Mouse (Mus musculus): ENCODE measurements around the gene Saa1.
A peak's percentile ranks its signal among the peaks of the same experiment; 100 is the strongest.
"Not testable (repeated sequence)": the region's sequence is repeated elsewhere in the genome, so short reads cannot be mapped to it uniquely, and the experiment has no call there.

Saa1 gene

DNA sequence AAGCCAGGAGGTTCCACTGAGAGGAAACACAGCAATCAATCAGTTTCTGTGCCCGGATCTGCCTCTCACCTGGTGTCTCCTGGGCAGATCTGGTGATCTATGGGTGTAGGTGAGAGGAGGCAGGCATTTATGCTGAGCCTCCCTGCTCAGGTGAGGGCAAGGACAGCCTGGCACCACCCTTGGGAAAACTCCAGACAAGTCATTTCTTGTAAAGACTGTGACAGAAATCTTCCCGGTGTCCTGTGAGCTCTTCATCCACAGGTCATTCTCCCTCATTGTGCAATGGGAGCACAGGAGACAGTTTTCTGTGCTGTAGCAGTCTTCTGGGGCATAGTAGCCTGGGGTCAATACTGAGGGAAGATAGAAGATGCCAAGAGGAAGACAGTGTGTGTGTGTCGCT lies at the start of gene Saa1:
TSS of gene Saa1 (minus strand) at position 101 of the 400 bp plus-strand sequence.
- DNase-seq (ENCODE audit: inconsistent ontology term): not testable (repeated sequence)

DNA sequence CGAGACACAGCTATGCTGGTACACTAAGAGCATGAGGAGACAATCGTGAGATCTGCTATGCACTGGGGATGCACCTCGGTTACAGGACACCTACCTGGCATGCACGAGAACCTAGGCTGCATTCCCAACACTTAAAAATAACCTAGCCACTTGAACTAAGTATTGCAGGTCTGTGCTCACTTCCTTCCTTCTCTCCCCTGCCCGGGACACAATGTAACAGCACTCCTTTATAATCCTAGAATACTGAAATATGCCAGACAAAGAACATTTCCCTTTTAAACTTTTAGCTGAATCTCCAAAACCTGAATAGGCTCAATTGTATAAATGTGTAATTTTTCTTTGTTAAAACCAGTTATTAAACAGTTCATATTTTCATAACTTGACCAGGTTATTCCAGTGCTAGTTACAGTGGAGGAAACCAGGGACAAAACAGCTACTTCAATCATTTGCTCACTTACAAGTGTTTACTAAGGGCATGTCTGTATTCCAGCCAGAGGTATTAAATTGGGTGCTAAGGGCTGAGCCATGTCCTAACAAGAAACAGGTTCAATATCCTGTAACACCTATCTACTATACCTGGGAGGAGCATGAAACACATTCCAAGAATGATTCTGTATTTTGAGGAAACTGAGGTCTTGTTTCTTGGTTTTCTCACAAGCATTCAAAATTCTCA lies 46.5 kb upstream of the Saa1 start:
- no peak for DNase-seq (ENCODE audit: inconsistent ontology term)

DNA sequence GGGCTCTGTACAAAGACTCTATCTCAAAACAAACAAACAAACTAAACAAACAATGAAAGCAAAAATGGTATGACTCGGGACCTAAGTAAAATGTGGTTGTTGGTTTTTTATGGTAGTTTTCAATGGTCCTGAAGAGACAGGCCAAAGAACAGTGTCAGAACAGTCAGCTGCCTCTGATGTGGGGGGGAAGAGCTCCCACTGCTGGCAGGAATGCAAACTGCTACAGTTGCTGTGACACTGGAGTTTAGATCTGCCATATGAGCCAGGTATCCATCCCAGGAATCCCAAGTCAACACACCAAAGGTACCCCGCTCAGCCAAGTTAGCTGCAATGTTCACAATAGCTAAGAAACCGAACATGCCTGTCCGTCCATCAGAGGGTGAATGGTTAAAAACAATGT lies 27.9 kb upstream of the Saa1 start:
- peak; percentile 66 for DNase-seq (ENCODE audit: inconsistent ontology term)

DNA sequence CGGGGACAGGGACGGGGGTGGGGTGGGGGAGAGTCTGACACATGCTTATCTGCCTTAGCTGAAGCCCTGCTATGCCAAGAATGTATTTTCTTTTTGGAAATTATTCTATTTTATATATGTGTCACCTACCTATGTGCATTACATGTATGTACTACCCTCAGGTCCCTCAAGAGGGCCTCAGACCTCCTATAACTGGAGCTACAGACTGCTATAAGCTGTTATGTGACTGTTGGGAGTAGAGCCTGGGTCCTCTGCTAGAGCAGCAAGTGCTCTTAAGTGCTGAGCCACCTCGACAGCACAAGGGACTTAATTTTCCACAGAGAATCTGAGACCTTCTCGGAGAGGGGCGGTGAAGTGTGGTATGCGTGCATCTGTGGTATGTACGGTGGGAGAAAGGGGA lies 25.7 kb upstream of the Saa1 start:
- no peak for DNase-seq (ENCODE audit: inconsistent ontology term)

DNA sequence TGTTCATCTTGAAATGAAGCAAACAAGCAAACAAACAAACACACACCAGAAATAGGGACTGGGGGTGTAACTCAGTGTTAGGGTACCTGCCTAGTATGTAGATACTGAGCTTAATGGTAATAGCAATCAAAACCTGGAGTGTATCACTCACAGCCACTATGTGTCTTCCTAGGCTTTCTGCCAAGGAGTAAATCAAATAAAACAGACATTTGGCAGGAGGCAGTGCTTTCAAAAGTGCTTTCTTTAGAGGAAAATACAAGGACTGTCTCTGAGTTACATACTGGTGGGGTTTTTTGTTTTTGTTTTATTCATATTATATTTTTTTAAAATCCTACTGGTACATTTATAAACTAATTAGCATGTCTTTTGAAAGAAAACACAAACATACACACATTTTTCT lies 24.6 kb upstream of the Saa1 start:
- no peak for DNase-seq (ENCODE audit: inconsistent ontology term)

DNA sequence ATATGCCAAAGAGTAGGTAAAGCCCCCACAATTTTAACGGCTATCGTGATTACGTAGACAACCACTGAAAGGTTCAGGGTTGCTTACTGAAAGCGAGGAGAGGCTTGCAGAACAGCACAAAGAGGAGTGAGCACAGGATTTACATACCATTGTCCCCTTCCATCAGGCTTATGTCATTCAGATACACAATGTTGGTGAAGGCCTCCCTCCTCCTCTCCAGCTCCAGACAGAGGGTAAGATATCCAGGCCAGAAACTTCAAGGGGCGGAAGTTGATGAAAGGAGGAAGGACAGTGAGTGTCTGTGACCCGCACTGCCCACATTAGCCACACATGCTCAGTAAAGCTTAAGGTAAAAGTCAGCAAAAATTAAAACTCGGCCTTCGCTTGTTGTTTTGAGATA lies 21.9 kb upstream of the Saa1 start:
- DNase-seq (ENCODE audit: inconsistent ontology term): no peak

DNA sequence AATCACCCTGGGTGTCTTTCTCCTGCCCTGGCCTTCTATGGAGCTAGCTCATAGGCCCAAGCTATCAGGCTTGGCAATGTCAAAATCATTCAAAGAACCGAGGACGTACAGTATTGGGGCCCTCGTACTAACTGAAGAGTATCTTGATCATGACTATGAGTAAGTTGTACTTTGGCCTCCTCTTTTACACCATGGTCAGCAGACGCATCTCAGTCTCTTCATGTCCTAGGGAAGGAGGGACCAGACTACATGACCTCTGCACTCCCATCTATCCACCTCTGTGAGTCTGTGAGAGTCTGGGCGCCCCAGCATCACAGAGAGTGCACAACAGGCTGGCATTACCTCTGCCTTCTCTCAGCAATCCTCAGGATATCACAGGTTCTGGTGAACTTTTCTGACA lies 19.8 kb upstream of the Saa1 start:
- DNase-seq (ENCODE audit: inconsistent ontology term): no peak

DNA sequence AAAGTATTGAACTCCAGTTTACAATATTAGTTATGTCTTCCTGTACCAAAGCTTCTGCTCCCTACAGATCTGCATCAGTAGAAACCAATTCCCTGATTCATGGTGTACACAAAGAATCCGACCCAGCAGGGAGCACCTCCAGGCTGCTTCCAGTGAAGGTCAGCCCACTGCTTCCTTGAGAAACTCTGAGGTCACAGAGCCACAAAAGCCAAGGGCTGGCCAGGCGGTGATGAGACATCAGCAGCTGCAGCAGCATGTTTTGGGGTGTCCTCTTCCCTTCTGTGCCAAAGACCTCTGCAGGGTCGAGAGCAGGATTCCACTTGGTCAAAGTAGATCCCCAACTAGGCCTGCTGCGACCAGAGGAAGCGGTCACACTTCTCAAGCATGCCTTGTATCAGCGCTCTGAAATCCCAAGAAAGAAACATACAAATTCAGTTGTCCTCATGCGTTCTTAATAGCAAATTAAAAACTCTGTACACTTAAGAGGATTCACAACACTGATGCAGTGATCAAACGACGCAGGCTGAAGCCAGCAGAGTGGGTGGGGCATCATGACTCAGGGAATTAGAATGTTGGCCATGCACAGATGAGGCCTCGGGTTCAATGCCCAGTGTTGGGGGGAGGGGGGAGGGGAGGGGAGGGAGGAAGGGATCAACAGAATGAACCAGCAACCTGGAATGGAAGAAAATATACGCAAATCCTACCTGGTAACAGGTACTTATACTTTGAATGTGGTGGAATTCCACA lies 18.4 kb upstream of the Saa1 start:
- DNase-seq (ENCODE audit: inconsistent ontology term): peak; percentile 70

DNA sequence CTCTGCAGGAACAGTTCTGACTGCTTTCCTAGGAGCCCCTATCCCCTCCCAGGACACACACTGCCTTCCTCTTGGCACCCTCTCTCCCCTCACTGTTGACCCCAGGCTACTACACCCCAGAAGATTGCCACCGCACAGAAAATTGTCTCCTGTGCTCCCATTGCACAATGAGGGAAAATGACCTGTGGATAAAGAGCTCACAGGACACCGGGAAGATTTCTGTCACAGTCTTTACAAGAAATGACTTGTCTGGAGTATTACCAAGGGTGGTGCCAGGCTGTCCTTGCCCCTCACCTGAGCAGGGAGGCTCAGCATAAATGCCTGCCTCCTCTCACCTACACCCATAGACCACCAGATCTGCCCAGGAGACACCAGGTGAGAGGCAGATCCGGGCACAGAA lies 8.7 kb upstream of the Saa1 start, which contains the start of gene Saa2:
TSS of gene Saa2 (plus strand) at position 301 of the 400 bp plus-strand sequence.
- no peak for DNase-seq (ENCODE audit: inconsistent ontology term)

DNA sequence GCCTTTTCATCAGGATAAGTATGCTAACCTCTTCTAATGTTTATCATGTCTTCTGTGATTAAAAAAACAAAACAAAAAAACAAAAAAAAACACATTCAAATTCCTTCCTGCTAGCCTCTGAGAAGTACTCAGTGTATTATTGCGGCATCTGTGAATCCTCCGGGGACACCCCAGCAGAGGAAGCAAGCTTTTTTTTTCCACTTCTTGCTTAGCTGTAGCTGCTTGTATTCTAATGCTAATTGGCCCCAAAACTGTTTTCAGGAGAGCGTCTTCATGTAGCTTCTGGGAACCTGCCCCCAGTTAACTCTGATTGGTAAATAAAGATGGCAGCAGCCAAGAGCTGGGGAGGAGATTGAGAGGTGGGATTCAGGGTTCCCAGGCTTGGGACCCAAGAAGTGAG lies 5.7 kb upstream of the Saa1 start:
- DNase-seq (ENCODE audit: inconsistent ontology term): no peak

DNA sequence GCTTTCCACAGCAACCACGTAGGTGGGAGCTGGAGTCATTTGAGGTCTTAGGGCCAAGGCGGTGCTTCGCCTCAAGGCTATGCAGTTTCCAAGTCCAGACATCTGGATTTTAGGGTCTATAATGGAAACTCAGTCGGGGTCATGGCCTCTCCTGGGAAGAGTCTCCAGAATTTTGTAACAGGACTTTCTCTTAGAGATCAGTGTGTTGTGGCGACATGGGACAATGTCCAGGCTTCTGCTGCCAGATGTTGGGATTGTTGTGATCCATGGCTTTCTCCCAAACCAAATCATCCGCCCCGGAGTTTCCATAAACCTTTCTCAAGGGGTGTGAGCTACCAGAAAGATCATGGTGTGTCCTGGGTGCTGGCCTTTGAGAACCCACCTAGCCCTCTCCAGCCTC lies 3.6 kb upstream of the Saa1 start:
- DNase-seq (ENCODE audit: inconsistent ontology term): no peak

DNA sequence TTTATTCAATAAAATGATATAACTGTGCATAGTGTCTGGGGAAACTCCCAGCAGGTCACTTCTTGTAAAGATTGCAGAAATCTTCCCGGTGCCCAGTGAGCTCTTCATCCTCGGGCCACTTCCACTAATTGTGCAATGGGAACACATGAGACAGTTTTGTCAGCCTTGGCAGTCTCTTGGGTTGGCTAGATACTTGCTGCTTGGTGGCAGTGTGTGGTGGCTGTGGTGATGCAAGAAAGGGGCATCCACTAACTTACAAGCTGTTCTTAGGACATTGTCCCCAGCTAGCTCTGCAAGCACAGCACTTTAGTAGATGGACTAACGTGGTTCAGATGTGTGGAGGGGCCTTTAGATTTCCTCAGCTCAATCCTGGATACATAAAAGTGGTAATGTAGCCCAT lies 3.0 kb upstream of the Saa1 start:
- DNase-seq (ENCODE audit: inconsistent ontology term): no peak

DNA sequence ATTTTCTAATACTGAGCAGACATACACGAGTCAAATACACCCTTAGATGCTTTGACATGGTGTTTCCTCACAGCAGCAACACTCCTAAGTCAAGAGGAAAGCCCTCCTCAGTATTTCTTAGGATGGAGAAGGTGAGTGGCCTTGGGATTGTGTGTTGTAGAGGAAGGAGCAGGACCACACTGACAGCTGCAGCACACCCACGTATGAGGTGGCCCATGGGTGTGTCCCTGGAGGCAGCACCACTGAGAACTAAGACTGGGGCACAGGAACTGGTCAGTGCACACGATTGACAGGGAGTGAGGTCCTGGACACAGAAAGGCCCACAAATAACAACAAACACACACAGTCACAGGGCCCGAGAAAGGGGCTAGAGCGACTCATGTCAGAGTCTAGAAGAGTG lies 2.7 kb downstream of the Saa1 start:
- DNase-seq (ENCODE audit: inconsistent ontology term): not testable (repeated sequence)

DNA sequence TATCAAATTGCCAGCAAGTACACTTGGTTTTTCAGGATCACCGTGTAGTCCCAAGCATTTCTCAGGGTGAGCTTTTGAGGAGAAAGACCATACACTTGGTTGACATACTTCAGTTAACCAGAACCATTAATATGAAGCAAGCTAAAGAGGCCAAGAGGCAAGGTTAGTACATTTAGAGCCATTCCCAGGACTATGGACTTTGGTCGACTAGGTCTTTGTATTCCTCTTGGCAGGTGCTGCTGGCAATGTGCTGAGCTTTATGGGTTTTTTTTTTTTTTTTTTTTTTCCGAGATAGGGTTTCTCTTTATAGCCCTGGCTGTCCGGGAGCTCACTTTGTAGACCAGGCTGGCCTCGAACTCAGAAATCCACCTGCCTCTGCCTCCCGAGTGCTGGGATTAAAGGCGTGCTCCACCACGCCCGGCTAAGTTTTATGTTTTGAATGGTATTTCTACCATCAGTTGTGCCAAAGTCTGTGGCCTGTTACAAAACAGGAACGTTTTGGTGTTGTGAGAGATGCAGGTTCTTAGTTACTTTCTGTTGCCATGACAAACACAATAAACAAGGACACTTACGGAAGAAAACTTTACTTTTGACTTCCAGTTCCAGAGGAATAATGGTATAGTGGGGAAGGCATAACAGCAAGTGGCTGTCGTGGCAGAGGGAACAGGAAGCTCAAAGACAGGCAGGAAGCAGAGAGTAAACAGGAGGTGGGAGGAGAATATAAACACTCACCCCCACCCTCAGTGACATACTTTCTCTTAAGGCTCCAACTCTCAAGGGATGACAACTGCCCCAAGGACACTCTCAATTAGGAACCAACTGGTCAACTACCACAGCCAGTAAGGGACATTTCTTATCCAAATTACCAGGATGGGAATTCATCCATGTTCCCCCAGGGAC lies 4.0 kb downstream of the Saa1 start:
- no peak for DNase-seq (ENCODE audit: inconsistent ontology term)

DNA sequence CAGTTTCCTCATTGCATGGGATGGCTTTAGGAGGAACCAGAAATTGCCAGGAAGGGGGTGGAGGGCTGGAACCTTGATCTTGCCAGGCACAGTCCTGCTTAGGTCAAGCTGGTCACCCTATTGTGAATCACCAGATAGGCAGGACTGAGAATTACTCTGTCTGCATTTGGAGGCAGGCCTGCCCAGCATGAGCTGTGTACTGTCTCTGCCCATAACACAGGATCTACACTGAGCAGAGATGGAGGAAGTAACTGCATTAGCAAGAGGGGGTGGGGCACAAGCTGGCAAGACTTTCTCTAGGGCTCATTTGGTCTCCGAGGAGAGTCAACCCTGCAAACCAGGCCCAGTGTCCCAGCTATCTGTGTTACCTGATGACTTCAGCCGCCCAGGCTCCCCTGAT lies 7.8 kb downstream of the Saa1 start:
- no peak for DNase-seq (ENCODE audit: inconsistent ontology term)

DNA sequence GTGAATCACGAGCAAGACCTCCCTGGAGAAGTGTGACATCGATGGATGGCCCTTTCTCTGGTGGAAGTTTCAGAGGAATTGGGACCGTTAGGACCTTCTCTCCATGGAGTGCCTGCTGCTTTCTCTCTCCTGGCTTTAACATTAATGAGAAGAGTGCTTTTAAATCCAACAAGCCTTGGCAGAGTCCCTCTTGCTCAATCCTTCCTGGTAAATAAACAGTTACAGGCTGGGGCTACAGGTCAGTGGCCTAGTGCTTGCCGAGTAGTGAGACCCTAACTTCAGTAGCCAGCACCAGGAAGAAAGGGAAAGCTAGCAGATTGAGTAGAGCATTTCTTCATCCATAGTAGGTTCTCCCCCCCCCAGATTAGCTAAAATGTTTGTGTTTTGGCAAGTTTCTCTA lies 10.3 kb downstream of the Saa1 start, which contains the start of gene Saa4:
TSS of gene Saa4 (minus strand) at position 146 of the 400 bp plus-strand sequence.
- no peak for DNase-seq (ENCODE audit: inconsistent ontology term)

DNA sequence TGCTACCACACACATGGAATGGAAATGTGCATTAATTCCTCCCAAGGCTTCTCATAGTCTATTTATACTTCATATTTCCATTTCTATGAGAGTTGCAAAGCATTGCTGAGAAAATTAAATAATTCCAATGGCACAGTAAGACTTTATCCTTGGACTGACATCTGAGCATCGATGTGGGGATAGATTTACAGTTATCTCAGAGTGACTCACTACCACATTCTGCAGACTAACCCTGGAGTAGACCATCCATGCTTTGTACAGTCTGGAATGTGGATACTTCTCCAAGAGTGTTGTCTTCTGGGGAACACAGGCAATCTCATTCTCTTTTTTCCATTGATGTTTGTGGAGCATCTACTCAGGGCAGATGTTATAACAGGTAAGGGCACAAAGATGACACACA lies 15.2 kb downstream of the Saa1 start:
- peak; percentile 25 for DNase-seq (ENCODE audit: inconsistent ontology term)

DNA sequence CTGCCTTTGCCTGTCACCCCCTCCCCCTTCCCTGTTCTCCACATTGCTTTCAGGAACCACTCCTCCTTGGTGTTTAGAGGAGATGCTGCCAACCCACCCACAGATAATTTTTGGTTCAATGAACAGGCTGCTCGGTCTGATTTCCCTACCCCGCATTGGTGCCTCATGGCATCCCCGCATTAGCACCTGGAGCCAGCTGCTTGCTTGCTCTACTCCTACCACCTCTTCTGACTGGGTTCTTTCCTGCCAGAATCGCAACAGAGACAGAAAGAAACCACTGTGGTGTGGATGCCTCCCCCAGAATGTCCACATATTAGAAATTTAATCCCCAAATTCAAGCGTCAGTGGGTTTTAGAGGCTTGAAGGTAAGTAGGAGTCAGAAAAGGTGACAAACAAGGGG lies 18.4 kb downstream of the Saa1 start:
- DNase-seq (ENCODE audit: inconsistent ontology term): no peak

DNA sequence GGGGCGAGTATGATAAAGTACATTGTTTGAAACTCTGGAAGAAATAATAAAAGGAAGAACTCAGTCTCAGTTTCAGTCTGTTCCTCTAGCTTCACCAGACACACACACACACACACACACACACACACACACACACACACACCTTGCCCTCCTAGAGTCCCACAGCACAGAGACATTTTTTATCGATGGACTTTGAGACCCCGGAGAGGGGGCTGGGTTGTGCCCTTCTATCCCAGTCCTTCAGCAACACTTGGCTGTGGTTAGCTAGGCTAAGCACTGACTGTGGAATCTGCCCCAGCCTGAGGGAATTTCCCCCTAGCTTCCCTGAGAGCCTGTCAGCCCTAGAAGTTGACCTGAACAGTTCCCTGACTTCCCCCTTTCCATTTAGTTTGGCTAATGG lies 18.9 kb downstream of the Saa1 start:
- no peak for DNase-seq (ENCODE audit: inconsistent ontology term)

DNA sequence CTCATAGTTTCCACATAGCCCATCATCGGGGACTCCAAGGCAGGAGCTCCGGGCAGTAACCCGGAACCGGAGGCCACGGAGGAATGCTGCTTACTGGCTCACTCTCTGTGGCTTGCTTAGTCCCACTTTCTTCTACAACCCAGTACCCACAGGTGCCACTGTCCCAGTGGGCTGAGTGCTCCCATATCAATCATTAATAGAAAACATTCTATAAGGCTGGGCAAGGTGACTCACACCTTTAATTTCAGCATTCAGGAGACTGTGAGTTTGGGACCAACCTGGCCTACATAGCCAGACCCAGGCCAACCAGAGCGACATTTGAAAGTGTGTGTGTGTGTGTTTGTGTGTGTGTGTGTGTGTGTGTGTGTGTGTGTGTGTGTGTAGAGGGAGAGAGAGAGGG lies 19.4 kb downstream of the Saa1 start:
- no peak for DNase-seq (ENCODE audit: inconsistent ontology term)

DNA sequence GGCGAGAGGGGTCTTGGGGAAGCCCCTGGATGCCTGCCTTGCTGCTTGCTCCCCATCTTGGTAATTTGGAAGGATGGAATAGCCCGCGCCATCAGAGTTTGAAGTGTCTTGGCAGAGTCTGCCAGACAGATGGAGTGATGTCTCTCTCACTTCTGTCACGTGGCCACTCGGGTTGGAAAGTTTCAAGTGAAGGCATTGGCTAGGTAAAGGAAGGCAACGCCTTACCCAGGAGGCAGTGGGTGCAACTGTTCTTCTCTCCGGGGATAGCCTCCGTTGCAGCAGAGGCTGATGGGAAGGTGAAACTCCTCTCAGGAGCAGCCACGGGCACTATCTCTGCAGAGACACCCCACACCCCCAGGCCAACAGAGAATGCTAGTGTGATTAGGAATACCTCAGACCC lies 22.3 kb downstream of the Saa1 start:
- no peak for DNase-seq (ENCODE audit: inconsistent ontology term)

DNA sequence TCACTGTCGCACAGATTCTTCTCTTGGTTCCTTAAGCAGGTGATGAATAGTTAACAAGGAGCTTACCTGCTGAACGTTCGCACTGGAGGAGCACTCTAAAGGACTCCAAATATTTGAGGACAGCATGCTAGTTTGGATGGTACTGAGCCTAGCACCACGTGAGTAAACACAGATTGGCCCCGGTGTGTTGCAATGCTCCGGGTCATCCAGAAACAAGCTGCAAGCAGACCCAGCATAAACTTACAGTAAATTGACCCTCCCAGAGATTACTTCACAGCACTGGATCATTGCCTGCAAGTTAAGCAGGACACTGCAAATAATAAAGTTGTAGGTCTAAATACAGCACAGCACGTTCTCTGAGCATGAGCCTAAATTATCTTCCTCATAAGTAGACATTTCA lies 23.3 kb downstream of the Saa1 start:
- DNase-seq (ENCODE audit: inconsistent ontology term): no peak

Measured in Muller cell, postnatal 12 days (primary cell).